Mouse (Mus musculus): ENCODE measurements around the gene Ssx2ip. TPM values are rescaled to one million over a fixed set of nuclear protein-coding genes. Genes with fewer than 3 reads are reported as not detected.

Gene Ssx2ip
- total RNA-seq, 1 experiment from 2014 or later: 2.9 TPM

DNA sequence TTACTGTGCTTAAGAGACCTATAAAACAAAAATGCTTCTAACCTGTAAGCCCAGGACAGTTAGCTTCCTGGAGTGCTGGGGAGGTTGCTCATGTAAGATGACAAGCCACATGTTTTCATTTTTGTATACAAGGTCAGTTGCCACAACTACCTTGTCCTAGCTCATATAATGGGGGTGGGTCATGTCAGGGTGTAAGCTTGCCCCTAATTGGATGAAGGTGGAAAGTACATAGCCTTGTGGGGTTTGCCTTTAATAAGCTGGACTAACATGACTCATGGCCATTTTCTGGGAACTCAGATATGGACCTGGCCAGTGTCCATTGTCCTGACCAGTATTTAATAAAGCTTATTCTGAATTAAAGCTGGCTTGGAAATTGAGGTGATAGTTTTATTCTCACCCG is 7.5 kb upstream of the Ssx2ip start:
- ATAC-seq (replicated peaks; ENCODE audit: insufficient number of reproducible peaks, low FRiP score, low TSS enrichment, poor library complexity, severe bottlenecking): no peak

DNA sequence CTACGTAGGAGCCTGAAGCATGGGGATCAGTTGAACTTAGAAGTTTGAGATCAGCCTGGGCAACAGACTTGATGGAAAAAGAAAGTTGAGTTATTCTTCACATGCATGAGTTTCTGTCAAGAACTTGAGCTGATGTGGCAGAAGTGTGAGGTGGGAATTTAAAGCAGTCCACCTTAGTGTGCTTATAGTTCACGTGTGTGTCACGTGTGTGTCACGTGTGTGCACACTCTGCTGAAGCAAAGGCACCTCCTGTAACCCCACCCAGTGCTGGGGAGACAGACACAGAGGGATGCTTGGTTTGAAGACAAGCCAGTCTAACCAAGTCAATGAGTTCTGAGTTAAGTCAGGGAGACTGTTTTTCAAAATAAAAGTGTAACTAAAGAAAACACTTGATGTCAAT is 6.6 kb upstream of the Ssx2ip start:
- ATAC-seq (replicated peaks; ENCODE audit: insufficient number of reproducible peaks, low FRiP score, low TSS enrichment, poor library complexity, severe bottlenecking): no peak

DNA sequence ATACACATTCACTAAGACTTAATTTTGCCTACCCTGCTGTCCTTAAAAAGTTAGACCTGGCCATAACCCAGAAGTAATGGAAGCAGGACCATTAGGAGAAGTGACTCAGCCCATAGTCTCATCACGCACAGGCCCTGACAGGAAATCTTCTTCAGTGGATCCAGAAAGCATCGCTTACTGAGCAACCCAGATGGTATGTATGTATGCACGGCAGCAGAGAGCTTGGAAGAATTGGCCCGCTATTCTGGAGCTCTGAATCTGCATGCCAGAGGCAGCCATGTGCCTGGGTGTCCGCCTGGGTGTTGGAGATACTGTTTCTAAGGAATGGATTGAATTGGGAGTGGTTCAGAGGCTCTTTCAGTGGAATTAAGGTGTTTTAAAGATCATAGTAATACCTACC is 5.2 kb upstream of the Ssx2ip start:
- ATAC-seq (replicated peaks; ENCODE audit: insufficient number of reproducible peaks, low FRiP score, low TSS enrichment, poor library complexity, severe bottlenecking): no peak

DNA sequence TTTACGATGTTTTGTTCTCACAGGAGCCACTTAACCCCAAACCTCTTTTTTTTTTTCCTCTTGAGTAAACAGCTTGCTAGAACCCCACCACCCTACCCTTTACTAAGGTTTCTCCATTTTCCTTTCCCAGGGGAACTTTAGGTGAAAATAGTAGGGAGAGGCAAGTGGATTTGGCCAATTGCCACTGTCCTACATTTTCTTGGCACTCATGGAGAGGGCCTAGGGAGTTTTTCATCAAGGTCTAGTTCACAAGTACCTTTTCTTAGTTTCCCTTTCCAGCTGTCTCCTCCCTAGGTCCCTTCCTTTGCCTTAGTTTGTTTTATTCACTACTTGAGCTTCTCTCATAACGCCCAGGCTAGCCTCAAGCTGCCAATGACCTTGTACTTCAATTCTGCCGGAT is 672 bp upstream of the Ssx2ip start:
- no peak for ATAC-seq (replicated peaks; ENCODE audit: insufficient number of reproducible peaks, low FRiP score, low TSS enrichment, poor library complexity, severe bottlenecking)

DNA sequence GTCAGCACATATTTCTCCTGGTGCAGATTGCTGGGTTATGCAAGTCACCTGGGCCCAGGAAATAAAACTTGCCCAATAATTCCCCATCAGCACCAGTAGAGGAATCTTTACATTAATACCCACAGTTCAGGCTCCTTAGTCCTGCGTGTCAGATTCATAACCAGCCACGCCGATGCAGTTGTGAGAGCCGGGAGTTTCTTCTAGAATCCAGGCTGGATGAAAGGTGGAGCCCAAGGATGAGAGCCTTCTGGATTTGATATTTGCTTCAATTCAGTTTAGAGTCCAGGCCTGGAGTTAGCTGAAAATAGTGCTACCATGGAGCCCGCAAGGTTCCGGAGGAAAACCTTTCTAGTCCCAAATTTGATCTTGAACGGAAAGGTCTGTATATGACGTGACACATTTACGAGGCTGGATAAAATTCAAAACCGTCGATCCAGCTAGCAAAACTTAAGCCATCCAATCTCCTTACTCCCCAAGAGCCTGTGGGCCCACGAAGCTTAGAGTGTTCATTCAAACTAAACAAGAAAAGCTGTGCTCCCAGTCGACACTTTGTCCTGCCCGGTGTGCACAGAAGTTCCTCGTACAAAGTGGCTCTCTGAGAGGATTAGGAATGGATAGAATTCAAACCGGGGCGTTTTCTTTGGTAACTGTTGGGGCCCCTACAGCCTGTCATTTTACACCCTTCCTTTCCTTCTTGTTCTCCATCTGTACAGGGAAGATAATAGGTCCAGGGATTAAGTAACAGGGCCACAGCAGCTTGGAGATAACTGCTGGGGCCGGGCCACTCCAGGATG is 968 bp downstream of the Ssx2ip start:
- no peak for ATAC-seq (replicated peaks; ENCODE audit: insufficient number of reproducible peaks, low FRiP score, low TSS enrichment, poor library complexity, severe bottlenecking)

DNA sequence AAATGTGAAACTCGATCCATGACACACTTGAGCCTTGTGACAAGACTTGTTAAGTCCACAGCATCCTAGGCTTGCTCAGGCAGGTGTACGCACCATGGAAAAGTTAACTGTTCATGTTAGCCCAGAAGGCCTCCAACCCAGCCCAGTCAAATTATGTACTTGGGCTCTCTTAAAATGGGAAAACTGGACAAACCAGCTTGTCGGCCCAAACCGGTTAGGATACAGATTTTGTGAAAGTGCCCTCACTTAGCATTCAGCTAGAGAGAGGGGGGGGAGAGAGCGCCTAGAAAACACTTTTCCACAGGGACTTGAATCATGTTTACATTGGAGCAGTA is 1.5 kb downstream of the Ssx2ip start:
- ATAC-seq (replicated peaks; ENCODE audit: insufficient number of reproducible peaks, low FRiP score, low TSS enrichment, poor library complexity, severe bottlenecking): no peak

DNA sequence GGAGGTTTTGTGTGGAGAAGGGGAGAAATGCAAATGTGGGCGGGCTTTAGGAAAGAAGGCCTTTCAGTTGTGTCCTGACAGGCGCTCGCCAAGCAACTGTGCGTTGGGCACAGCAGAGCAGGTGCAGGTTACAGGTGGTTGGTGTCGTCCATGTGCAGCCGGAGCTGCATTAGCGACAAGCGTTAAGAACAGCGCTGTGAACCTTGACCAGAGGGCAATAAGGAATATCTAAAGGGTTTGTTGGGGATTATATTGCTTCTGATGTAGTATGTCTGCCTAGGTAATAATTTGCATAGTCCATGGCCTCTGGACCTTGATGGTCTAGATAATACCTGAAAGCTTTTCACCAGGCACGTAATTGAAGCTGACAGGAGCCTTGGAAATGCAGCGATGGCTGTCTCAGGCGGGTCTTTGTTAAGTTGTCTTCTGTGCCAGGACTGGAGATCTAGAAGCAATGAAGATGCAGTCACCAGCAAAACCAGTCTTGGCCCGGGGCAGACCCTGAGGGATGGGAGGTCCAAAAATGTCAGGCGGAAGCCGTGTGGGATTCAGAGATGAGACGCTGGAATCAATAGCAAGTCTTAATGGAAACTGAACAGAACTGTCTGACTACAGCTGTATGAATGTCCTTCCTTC is 2.8 kb downstream of the Ssx2ip start:
- no peak for ATAC-seq (replicated peaks; ENCODE audit: insufficient number of reproducible peaks, low FRiP score, low TSS enrichment, poor library complexity, severe bottlenecking)

DNA sequence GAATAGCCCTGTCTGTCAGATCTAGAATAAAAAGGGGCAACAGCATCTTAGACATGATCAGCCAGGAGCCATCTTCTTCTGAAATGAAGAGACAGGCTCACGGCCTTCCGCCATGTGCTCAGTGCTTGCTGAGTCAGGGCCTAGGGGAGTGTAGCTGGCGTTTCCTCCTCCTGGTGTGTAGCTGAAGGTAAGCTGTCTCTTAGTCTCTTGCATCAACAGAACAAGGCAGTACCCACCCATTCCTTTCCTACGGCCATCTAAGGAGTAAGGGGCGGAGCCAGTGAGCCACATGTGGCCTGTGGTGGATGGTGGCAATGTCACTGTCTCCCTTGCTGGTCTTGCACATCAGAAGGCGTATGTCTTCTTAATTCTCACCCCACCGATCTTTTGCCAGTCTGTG is 5.7 kb downstream of the Ssx2ip start:
- no peak for ATAC-seq (replicated peaks; ENCODE audit: insufficient number of reproducible peaks, low FRiP score, low TSS enrichment, poor library complexity, severe bottlenecking)

DNA sequence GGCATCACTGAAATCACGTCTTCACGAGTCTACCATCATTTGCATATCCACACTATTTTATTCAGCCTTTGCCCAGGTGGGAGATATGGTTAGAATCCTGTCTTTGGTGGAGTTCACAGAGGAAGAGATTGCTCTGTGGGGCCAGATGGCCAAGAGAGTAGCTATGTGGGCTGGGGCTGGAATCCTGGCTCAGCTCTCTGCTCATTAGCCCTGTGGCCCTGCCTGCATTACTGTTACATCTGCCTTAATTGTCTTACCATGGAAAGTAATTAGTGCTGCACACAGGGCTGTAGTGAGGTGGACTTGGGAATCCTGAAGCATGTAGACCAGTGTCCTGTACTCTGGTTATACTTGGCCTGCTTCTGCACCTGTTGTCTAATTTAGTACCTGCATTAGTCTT is 7.6 kb downstream of the Ssx2ip start:
- no peak for ATAC-seq (replicated peaks; ENCODE audit: insufficient number of reproducible peaks, low FRiP score, low TSS enrichment, poor library complexity, severe bottlenecking)

DNA sequence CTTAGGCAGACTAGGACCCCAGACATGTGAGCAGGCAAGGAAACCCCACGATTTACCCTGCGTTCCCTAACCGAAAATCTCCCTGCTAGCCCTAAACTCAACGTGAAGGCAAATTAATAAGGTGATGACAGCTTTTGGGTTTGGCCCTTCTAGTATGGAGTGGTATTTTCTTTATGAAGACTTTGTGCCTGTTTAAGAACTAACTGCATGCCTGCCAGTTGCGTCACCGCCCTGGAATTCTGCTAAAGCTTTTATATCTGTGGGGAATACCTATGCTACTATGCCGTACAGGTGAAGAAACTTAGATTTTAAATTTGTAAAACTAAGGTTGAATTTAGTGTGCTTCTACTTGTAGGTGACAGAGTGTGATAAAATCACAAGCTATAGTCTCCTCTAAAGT is 8.0 kb downstream of the Ssx2ip start:
- no peak for ATAC-seq (replicated peaks; ENCODE audit: insufficient number of reproducible peaks, low FRiP score, low TSS enrichment, poor library complexity, severe bottlenecking)

DNA sequence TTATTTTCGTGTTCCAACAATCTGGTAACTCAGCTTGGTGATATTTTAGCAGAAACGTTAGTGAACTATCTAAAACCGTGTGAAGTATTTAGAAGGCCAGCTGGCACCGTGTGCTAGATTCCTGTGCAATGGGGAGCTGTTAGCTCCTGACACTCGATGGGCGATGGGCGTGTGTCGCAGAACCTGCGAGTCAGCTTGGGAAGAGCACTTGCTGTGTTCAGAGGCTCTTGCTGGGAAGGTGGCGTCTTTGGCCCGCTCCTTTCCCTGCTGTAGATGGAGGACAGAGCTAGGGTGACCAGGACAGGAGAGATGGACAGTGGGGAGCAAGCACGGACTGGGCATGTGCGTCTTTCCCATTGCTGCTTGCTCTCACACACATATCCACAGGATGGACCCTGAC is 8.6 kb downstream of the Ssx2ip start:
- ATAC-seq (replicated peaks; ENCODE audit: insufficient number of reproducible peaks, low FRiP score, low TSS enrichment, poor library complexity, severe bottlenecking): no peak

DNA sequence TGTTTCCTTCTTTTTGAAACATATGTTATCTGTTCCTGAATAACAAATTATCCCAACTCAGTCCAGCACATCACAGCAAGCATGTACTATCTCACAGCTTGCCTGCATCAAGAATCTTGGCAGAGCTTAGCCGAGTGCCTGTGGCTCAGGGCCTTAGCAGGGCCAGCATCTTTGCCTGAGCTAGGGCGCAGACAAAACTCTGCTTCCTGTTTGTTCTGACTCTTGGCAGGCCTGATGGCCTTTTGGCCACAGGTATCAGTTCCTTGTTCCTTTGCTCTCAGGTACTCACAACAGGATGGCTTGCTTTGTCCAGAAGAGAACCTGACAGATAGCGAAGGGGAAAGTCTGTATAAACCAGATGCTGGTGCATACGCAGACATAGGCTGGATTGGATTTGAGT is 9.6 kb downstream of the Ssx2ip start:
- ATAC-seq (replicated peaks; ENCODE audit: insufficient number of reproducible peaks, low FRiP score, low TSS enrichment, poor library complexity, severe bottlenecking): no peak

DNA sequence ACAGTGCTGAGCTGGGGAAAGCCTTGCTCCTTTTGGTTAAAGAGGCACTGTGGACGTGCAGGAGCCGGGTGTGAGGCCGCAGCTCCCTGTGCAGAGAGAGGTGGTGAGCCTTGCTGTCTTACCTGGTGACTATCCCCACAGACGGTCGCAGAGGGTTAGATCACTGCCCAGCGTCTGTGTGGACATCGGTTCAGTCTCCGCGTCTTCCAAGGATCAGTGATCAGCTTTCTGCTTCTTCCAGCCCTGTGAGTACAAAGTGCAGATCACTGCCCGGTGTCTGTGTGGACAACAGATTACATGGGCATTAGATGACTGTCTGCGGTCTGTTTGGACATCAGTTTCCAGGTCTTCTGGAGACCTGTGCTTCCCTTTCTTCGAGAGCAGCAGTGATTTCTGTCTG is 10.1 kb downstream of the Ssx2ip start:
- no peak for ATAC-seq (replicated peaks; ENCODE audit: insufficient number of reproducible peaks, low FRiP score, low TSS enrichment, poor library complexity, severe bottlenecking)

DNA sequence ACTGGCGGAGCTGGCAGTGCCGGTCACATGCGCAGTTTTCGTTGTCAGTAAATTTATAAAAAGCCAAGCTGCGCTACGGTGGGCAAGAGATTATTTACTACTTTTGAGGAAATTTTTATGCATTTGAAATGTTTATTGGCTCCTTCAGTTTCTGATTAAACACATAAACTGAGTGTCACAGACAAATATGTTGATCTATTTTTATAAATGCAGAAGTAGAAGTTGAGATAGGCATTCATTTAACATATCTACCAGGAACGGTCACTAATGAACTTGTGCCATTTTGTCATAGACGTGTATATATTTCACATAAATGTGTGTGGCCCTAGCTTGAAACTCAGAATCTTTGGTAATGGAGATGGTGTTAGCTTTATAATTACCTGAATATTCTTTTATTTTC is 13.4 kb downstream of the Ssx2ip start:
- no peak for ATAC-seq (replicated peaks; ENCODE audit: insufficient number of reproducible peaks, low FRiP score, low TSS enrichment, poor library complexity, severe bottlenecking)

DNA sequence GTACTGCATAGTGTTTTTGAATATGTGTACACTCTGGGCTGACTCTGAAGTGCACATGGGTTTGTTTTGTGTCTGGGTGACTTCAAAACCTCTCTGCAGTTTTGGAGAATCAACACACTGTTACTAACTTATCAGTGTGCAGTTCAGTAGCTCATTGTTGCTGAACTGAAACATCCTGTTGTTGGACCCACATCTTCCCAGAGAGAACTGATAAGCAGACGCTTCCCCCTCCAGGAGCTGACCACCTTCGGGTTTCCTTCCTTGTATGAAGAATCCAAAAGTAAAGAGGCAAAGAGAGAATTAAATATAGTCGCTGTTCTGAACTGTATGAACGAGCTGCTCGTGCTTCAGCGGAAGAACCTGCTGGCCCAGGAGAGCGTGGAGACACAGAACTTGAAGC is 14.5 kb downstream of the Ssx2ip start:
- ATAC-seq (replicated peaks; ENCODE audit: insufficient number of reproducible peaks, low FRiP score, low TSS enrichment, poor library complexity, severe bottlenecking): no peak

DNA sequence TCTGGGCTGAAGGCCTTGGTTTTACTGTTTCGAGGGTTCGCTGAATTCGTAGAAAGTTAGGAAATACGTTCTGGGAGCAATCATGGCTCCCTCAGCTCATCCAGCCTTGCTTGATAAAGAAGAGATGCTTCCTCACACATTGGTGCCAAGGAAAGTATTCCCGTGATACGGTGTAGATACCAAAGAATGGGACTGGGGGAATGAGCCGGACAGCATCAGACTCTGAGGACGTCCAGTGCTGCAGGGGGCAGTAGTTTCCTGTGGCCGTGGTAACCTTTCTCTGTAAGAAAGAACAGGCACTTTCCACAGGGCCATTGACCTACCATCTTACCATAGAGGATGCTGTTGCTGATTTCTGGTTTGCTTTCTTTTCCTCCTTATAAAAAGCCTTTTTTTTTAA is 15.1 kb downstream of the Ssx2ip start:
- ATAC-seq (replicated peaks; ENCODE audit: insufficient number of reproducible peaks, low FRiP score, low TSS enrichment, poor library complexity, severe bottlenecking): no peak

DNA sequence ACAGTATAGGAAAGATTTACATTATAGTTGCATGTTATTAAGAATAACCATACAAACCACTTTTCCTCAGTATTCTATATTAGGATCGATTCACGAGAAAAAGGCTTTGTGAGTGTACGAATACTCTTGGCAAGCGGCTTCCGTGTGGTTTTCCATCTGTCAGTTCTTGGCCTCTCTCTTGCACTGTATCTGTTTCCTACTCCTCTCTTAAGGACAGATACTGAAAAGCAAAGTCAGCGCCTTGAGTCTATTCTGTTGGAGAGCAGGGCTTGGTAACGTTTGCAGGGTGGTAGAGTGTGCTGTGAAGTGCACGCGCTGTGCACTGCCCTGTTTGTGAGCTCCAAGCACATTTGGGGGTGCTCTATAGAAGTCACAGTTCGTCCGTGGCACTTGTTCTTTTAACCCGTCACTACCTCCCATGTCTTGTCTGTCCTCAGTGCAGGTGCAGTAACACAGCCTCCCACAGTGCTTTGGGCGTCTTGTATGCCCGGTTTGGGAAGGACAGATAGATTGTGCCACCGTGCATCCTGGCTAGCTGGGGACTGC is 15.6 kb downstream of the Ssx2ip start:
- no peak for ATAC-seq (replicated peaks; ENCODE audit: insufficient number of reproducible peaks, low FRiP score, low TSS enrichment, poor library complexity, severe bottlenecking)

DNA sequence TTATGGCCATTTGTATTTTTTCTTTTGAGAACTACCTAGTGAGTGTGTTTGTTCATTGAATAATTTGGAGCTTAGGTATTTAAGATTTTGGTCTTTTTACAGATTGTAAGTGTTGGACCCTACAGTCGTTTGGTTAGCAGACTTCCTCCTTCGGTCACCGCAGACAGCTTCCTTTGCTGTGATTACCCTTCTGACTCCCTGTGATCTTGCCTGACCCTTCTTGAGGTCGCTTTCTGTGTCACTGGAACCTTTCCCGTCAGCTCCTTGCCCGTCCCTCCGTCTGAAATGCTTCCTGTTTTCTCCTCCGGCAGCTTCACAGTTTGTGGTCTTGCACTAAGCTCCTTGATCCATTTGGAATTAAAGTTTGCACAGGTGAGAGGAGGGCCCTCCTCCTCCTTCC is 17.3 kb downstream of the Ssx2ip start:
- ATAC-seq (replicated peaks; ENCODE audit: insufficient number of reproducible peaks, low FRiP score, low TSS enrichment, poor library complexity, severe bottlenecking): no peak

DNA sequence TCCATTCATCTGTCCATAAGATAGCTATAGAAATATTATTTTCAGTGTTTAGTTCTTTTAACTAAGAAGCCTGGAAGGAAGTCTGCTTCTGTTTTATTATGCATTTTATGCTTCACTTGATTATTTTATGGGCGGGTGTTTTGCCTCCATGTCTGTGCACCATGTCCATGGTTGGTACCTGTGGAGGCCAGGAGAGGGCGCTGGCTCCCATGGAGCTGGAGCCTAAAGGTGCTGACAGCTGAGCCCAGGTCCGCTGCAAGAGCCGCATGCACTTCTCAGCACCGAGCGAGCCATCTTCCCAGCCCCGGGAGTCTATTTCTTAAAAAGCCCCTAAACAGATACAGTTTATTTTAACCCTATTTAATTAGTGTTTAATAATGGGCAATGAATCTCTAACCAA is 19.3 kb downstream of the Ssx2ip start:
- no peak for ATAC-seq (replicated peaks; ENCODE audit: insufficient number of reproducible peaks, low FRiP score, low TSS enrichment, poor library complexity, severe bottlenecking)

DNA sequence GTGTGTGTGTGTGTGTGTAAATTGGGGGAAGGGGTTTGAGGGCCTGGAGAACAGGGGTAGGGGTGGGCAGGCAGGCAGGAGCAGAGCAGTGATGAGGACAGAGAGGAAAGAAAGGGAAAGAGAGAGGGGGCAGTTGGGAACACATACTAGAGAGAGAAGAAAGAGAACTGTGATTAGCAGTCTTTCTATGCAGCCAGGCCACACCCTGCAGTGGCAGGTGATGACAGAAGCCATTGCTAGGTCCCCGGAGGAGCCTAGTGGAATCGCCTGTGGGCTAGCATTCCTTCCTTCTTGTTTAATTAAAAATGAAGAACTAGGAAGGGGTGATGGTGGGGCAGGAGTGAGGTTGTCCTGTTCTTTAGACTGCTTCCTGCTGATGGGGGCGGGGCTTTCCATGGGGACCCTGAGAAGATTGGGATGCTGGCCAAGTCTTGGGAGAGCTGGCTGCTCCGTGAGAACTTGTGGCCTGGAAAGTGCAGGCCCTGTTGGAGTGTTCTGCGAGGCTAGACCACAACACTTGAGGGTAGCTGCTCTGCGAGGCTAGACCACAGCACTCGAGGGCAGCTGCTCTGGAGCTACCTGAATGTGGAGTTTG is 20.0 kb downstream of the Ssx2ip start:
- ATAC-seq (replicated peaks; ENCODE audit: insufficient number of reproducible peaks, low FRiP score, low TSS enrichment, poor library complexity, severe bottlenecking): no peak

All from monocyte, adult 5-6 weeks (primary cell).